Mouse (Mus musculus) limb, embryonic 14.5 days (tissue): ENCODE results near the gene Slc39a11. TPM values are rescaled to one million over a fixed set of nuclear protein-coding genes. Genes with fewer than 3 reads are reported as not detected.

Experiments
- ATAC-seq: fragments of 200-750 bp; cut with Nextera tagmentation; 2 replicates; pipeline ENCODE4 v1.8.0; 2017; ENCODE audit warnings: low read depth, moderate number of reproducible peaks, moderate TSS enrichment; ENCODE audit not compliant: low FRiP score
- DNase-seq: peaks from one replicate; pipeline ENCODE4 v3.0.0-alpha.2; 2015; ENCODE audit warnings: low spot score
- H3K27ac ChIP-seq: fragments of 300-500 bp; sonication (generic); replicated peaks from 2 replicates; pipeline ENCODE4 v1.5.1; 2014; ENCODE audit warnings: low read depth, mild to moderate bottlenecking, low read length, moderate library complexity, mixed read lengths
- H3K27me3 ChIP-seq: fragments of 300-500 bp; sonication (generic); 2 replicates; pipeline ENCODE4 v1.6.1; 2014; ENCODE audit warnings: low read length, mixed read lengths; ENCODE audit not compliant: control insufficient read depth, insufficient read depth
- H3K36me3 ChIP-seq: fragments of 300-500 bp; sonication (generic); 2 replicates; pipeline ENCODE4 v1.6.1; 2014; ENCODE audit warnings: mild to moderate bottlenecking, low read length, moderate library complexity, mixed read lengths; ENCODE audit not compliant: control insufficient read depth, insufficient read depth
- H3K4me1 ChIP-seq: fragments of 300-500 bp; sonication (generic); 2 replicates; pipeline ENCODE4 v1.6.1; 2014; ENCODE audit warnings: antibody characterized with exemption, low read length, mixed read lengths; ENCODE audit not compliant: control insufficient read depth, insufficient read depth
- H3K4me2 ChIP-seq: fragments of 300-500 bp; sonication (generic); replicated peaks from 2 replicates; pipeline ENCODE4 v1.6.1; 2014; ENCODE audit warnings: low read depth, mild to moderate bottlenecking, low read length, moderate library complexity; ENCODE audit not compliant: severe bottlenecking
- H3K4me3 ChIP-seq: fragments of 300-500 bp; sonication (generic); replicated peaks from 2 replicates; pipeline ENCODE4 v1.5.1; 2014; ENCODE audit warnings: low read length
- H3K9ac ChIP-seq: fragments of 300-500 bp; sonication (generic); 2 replicates; pipeline ENCODE4 v1.6.1; 2014; ENCODE audit warnings: mild to moderate bottlenecking, low read depth, low read length, moderate library complexity; ENCODE audit not compliant: severe bottlenecking
- H3K9me3 ChIP-seq: fragments of 300-500 bp; sonication (generic); 2 replicates; pipeline ENCODE4 v1.6.1; 2016; ENCODE audit warnings: low read length; ENCODE audit not compliant: control insufficient read depth
- POLR2A ChIP-seq: fragments of 200-500 bp; IDR thresholded peaks from 2 replicates; pipeline ENCODE4 v1.8.0; 2012; ENCODE audit warnings: inconsistent platforms, mild to moderate bottlenecking, moderate library complexity, borderline replicate concordance; ENCODE audit not compliant: insufficient read depth, insufficient read length; ENCODE audit errors: extremely low read depth
- WGBS: fragments of 180-500 bp; shearing (Covaris S2); extraction: QIAGEN DNeasy Blood & Tissue Kit; methylation state at CpG from one replicate; pipeline ENCODE4 v1.1.7; 2014; 5-methylcytosine and 5-hydroxymethylcytosine counted together
- polyA plus RNA-seq, 2 experiments: library from polyadenylated mRNA; depleted of rRNA in 1 of 2; stranded (reverse) in 1 of 2; unstranded in 1 of 2; fragments of >200 nt; fragmentation: Nextera tagmentation in 1 of 2; extraction: Ambion mirVana in 1 of 2; gene quantifications; 2 replicates each; pipeline versions ENCODE4 v1.2.1 to v1.2.3; 2012 to 2014

Gene Slc39a11
- polyA plus RNA-seq, 2 experiments: 17.2 to 24.5 TPM

GRCm38 (mm10) chr11:113266706-113267105 is 383.2 kb downstream of the Slc39a11 start:
- ATAC-seq (no peak), DNase-seq (no peak)
- no peak for TF ChIP-seq POLR2A
- Histone ChIP-seq H3K4me2 (no peak overlapping the region), H3K27ac (no peak overlapping the region), H3K4me3 (no peak overlapping the region), H3K9ac (no peak overlapping the region), H3K4me1 (peaks cover 7% of the 10 kb centered on the region), H3K27me3 (no peaks in the 10 kb centered on the region), H3K36me3 (no peaks in the 10 kb centered on the region), H3K9me3 (no peaks in the 10 kb centered on the region)
- 38% methylated on average over 4 of the region's 4 CpGs for whole genome bisulfite sequencing

GRCm38 (mm10) chr11:113265567-113265966 is 384.3 kb downstream of the Slc39a11 start:
- TF ChIP-seq POLR2A: no peak
- no peaks in the 10 kb centered on the region for H3K36me3 ChIP-seq
- H3K9me3 ChIP-seq: no peaks in the 10 kb centered on the region
- no peak overlapping the region for H3K4me2 ChIP-seq
- DNase-seq (no peak), ATAC-seq (no peak)
- WGBS: 54% methylated on average over 3 of the region's 3 CpGs
- no peak overlapping the region for H3K27ac ChIP-seq
- H3K4me3 ChIP-seq: no peak overlapping the region
- no peak overlapping the region for H3K9ac ChIP-seq
- H3K4me1 ChIP-seq: peaks cover 17% of the 10 kb centered on the region
- H3K27me3 ChIP-seq: no peaks in the 10 kb centered on the region

GRCm38 (mm10) chr11:113263971-113264370 is 385.9 kb downstream of the Slc39a11 start:
- Histone ChIP-seq H3K27me3 (no peaks in the 10 kb centered on the region), H3K4me1 (peaks cover 25% of the 10 kb centered on the region), H3K4me3 (no peak overlapping the region), H3K27ac (no peak overlapping the region), H3K4me2 (no peak overlapping the region), H3K36me3 (no peaks in the 10 kb centered on the region), H3K9ac (no peak overlapping the region), H3K9me3 (no peaks in the 10 kb centered on the region)
- WGBS: 59% methylated on average over 7 of the region's 7 CpGs
- DNase-seq: no peak
- no peak for ATAC-seq
- TF ChIP-seq POLR2A: no peak

GRCm38 (mm10) chr11:113262062-113262461 is 387.8 kb downstream of the Slc39a11 start:
- Histone ChIP-seq H3K27ac (0 out of 2 replicates have a peak overlapping the region, but pooled peaks have one; percentile 43), H3K27me3 (no peaks in the 10 kb centered on the region), H3K9ac (no peak overlapping the region), H3K4me1 (peaks cover 25% of the 10 kb centered on the region), H3K4me3 (no peak overlapping the region), H3K4me2 (0 out of 2 replicates have a peak overlapping the region, but pooled peaks have one; percentile 10), H3K36me3 (no peaks in the 10 kb centered on the region), H3K9me3 (no peaks in the 10 kb centered on the region)
- no peak for ATAC-seq
- no peak for DNase-seq
- 14% methylated on average over 8 of the region's 8 CpGs for WGBS
- no peak for TF ChIP-seq POLR2A

- WGBS: 54% methylated on average over 4 of the region's 4 CpGs
- no peak overlapping the region for H3K9ac ChIP-seq
- no peak for TF ChIP-seq POLR2A
- ATAC-seq (no peak), DNase-seq (no peak)
- H3K4me3 ChIP-seq: no peak overlapping the region
- no peak overlapping the region for H3K4me2 ChIP-seq
- no peaks in the 10 kb centered on the region for H3K36me3 ChIP-seq
- H3K4me1 ChIP-seq: peaks cover 25% of the 10 kb centered on the region
- H3K27ac ChIP-seq: peak overlapping the region; percentile 43; the same call in 1 of the 2 replicates
- no peaks in the 10 kb centered on the region for H3K9me3 ChIP-seq
- H3K27me3 ChIP-seq: no peaks in the 10 kb centered on the region
These were observed 388.5 kb downstream of the Slc39a11 start for GRCm38 (mm10) chr11:113261421-113261820.
